ENCODE assay signal across 10 mouse cellular contexts in genomic region chrX:42973562-42973961, GRCm38 (mm10).
DNase-seq lines count a peak whose midpoint lies in the region; ATAC-seq lines count a peak whose summit lies in the region.
"Had no signal": no experiment of that assay in that cellular context is flagged by ENCODE, and none has a peak within 500 bp of the region (broad histone marks: within the 10 kb centered on the region; RNA-seq: fewer than 3 reads in every experiment).

No protein-coding gene starts in this region.

- 0% methylated on average over 1 of the region's 1 CpGs for WGBS in hindbrain, embryonic 11.5 days
- 0% methylated on average over 1 of the region's 1 CpGs for WGBS in hindbrain, embryonic 16.5 days
- WGBS in neural tube, embryonic 11.5 days, result 20% methylated on average over 1 of the region's 1 CpGs

- H3K27ac ChIP-seq in hindbrain, embryonic 11.5 days (ENCODE audit: low read depth, low read length), result no peak overlapping the region
- no peak overlapping the region for H3K27ac ChIP-seq in hindbrain, embryonic 16.5 days (ENCODE audit: low read depth, low read length)
- H3K27ac ChIP-seq in neural tube, embryonic 11.5 days (ENCODE audit: low read depth, low read length), result no peak overlapping the region
- H3K27ac ChIP-seq: limb, embryonic 13.5 days had no signal

- no peaks in the 10 kb centered on the region for H3K9me3 ChIP-seq in hindbrain, embryonic 11.5 days (ENCODE audit: control insufficient read depth, low read length)
- no peaks in the 10 kb centered on the region for H3K9me3 ChIP-seq in hindbrain, embryonic 16.5 days (ENCODE audit: control insufficient read depth, low read length)
- no peaks in the 10 kb centered on the region for H3K9me3 ChIP-seq in neural tube, embryonic 11.5 days (ENCODE audit: control insufficient read depth, low read length)
- H3K9me3 ChIP-seq: limb, embryonic 13.5 days had no signal

- ATAC-seq in hindbrain, embryonic 11.5 days (ENCODE audit: low FRiP score), result no peak
- ATAC-seq in hindbrain, embryonic 16.5 days, result no peak
- ATAC-seq in neural tube, embryonic 11.5 days (ENCODE audit: insufficient read depth, low FRiP score, low TSS enrichment), result no peak

- DNase-seq in hindbrain, embryonic 11.5 days (ENCODE audit: low spot score), result peak; percentile 28
- peak; percentile 9 for DNase-seq in neural tube, embryonic 11.5 days (ENCODE audit: low spot score)
- DNase-seq in neural tube, embryonic 10.5 days (ENCODE audit: extremely low spot score, low spot score), result no peak
- peak; percentile 1 for DNase-seq in c-Kit-positive CD71-positive TER-119-positive erythroid progenitor cells, embryonic 14.5 days (ENCODE audit: low spot score)
- DNase-seq in thymus, postnatal 36 days, result peak; percentile 1 to 7
- no peak for DNase-seq in right cerebral cortex, postnatal 10 days (ENCODE audit: low spot score in 2 of 2)
- DNase-seq in left cerebral cortex, adult 9 months (ENCODE audit: low spot score in 2 of 2), result no peak

- no peak overlapping the region for H3K9ac ChIP-seq in hindbrain, embryonic 11.5 days (ENCODE audit: low read depth, low read length)
- H3K9ac ChIP-seq in hindbrain, embryonic 16.5 days (ENCODE audit: low read depth, low read length), result no peak overlapping the region
- H3K9ac ChIP-seq in neural tube, embryonic 11.5 days (ENCODE audit: low read length), result no peak overlapping the region
- H3K9ac ChIP-seq: limb, embryonic 13.5 days had no signal

- H3K4me2 ChIP-seq in hindbrain, embryonic 11.5 days (replicated peaks; ENCODE audit: low read depth, low read length), result no peak overlapping the region
- no peak overlapping the region for H3K4me2 ChIP-seq in hindbrain, embryonic 16.5 days (ENCODE audit: low read length)
- no peak overlapping the region for H3K4me2 ChIP-seq in neural tube, embryonic 11.5 days (ENCODE audit: low read depth)
- H3K4me2 ChIP-seq: limb, embryonic 13.5 days had no signal

- H3K36me3 ChIP-seq in hindbrain, embryonic 11.5 days (ENCODE audit: control insufficient read depth, insufficient read depth, low read length), result no peaks in the 10 kb centered on the region
- no peaks in the 10 kb centered on the region for H3K36me3 ChIP-seq in hindbrain, embryonic 16.5 days (ENCODE audit: control insufficient read depth, insufficient read depth, low read length)
- no peaks in the 10 kb centered on the region for H3K36me3 ChIP-seq in neural tube, embryonic 11.5 days (ENCODE audit: control insufficient read depth, insufficient read depth, low read length)
- H3K36me3 ChIP-seq: limb, embryonic 13.5 days had no signal

- H3K4me1 ChIP-seq in hindbrain, embryonic 11.5 days (replicated peaks; ENCODE audit: control insufficient read depth, insufficient read depth, low read length), result no peaks in the 10 kb centered on the region
- no peaks in the 10 kb centered on the region for H3K4me1 ChIP-seq in hindbrain, embryonic 16.5 days (ENCODE audit: control insufficient read depth, insufficient read depth, low read depth, low read length)
- H3K4me1 ChIP-seq in neural tube, embryonic 11.5 days (ENCODE audit: control insufficient read depth, insufficient read depth, low read length), result no peaks in the 10 kb centered on the region
- H3K4me1 ChIP-seq: limb, embryonic 13.5 days had no signal

- H3K27me3 ChIP-seq in hindbrain, embryonic 11.5 days (ENCODE audit: control insufficient read depth, insufficient read depth, low read length), result no peaks in the 10 kb centered on the region
- H3K27me3 ChIP-seq in hindbrain, embryonic 16.5 days (replicated peaks; ENCODE audit: control insufficient read depth, insufficient read depth, low read length), result no peaks in the 10 kb centered on the region
- no peaks in the 10 kb centered on the region for H3K27me3 ChIP-seq in neural tube, embryonic 11.5 days (ENCODE audit: control insufficient read depth, insufficient read depth, low read length)
- H3K27me3 ChIP-seq: limb, embryonic 13.5 days had no signal

- no peak overlapping the region for H3K4me3 ChIP-seq in hindbrain, embryonic 11.5 days (ENCODE audit: low read depth, low read length)
- H3K4me3 ChIP-seq in hindbrain, embryonic 16.5 days (ENCODE audit: low read length), result no peak overlapping the region
- H3K4me3 ChIP-seq in neural tube, embryonic 11.5 days (ENCODE audit: low read depth, low read length), result no peak overlapping the region
- H3K4me3 ChIP-seq: erythroblast, embryonic 14.5 days; limb, embryonic 13.5 days had no signal

Comparison
In these comparisons a context has a peak if more than half of its experiments do, and no peak if none do; other contexts are left out.
1. DNase-seq: peak in hindbrain, embryonic 11.5 days (single experiment), neural tube, embryonic 11.5 days (single experiment), c-Kit-positive CD71-positive TER-119-positive erythroid progenitor cells, embryonic 14.5 days (single experiment) and thymus, postnatal 36 days (2 of 2); none in neural tube, embryonic 10.5 days (single experiment), right cerebral cortex, postnatal 10 days (0 of 2) and left cerebral cortex, adult 9 months (0 of 2).